Mouse (Mus musculus): ENCODE results near the gene Nrp2. TPM values are rescaled to one million over a fixed set of nuclear protein-coding genes. Genes with fewer than 3 reads are reported as not detected.

Nrp2 gene
- polyA plus RNA-seq, 1 experiment: 32.2 TPM

- TF ChIP-seq EP300 (IDR thresholded peaks at IDR 0.05; ENCODE audit: insufficient read depth, low read depth, low read length): no peak
- no peak for TF ChIP-seq CTCF (IDR thresholded peaks at IDR 0.05; ENCODE audit: low read depth, low read length)
- TF ChIP-seq POLR2A (IDR thresholded peaks at IDR 0.05; ENCODE audit: insufficient read depth, low read length): no peak
- peak overlapping the region; percentile 82; the same call in 1 of the 2 replicates for H3K27ac ChIP-seq (ENCODE audit: insufficient read depth, low read length)
- no peak overlapping the region for H3K9ac ChIP-seq (ENCODE audit: low read depth, poor library complexity, severe bottlenecking)
- H3K36me3 ChIP-seq (ENCODE audit: control insufficient read depth, insufficient read depth, low read length, poor library complexity, severe bottlenecking): no peaks in the 10 kb centered on the region
- no peak overlapping the region for H3K4me3 ChIP-seq (ENCODE audit: low read depth, low read length)
- peaks cover 9% of the 10 kb centered on the region for H3K4me1 ChIP-seq (ENCODE audit: control insufficient read depth, insufficient read depth, low read length)
- H3K27me3 ChIP-seq (ENCODE audit: control insufficient read depth, insufficient read depth, low read length, poor library complexity, severe bottlenecking): no peaks in the 10 kb centered on the region
- no peaks in the 10 kb centered on the region for H3K9me3 ChIP-seq (replicated peaks; ENCODE audit: control insufficient read depth, insufficient read depth, low read length, poor library complexity, severe bottlenecking)
Measured at GRCm38 (mm10) chr1:62770576-62770975, 67.5 kb downstream of the Nrp2 start.

GRCm38 (mm10) chr1:62772391-62772790 is 69.3 kb downstream of the Nrp2 start:
- no peaks in the 10 kb centered on the region for H3K36me3 ChIP-seq (ENCODE audit: control insufficient read depth, insufficient read depth, low read length, poor library complexity, severe bottlenecking)

GRCm38 (mm10) chr1:62773105-62773920 is 70.2 kb downstream of the Nrp2 start:
- TF ChIP-seq POLR2A (IDR thresholded peaks at IDR 0.05; ENCODE audit: insufficient read depth, low read length): no peak
- TF ChIP-seq EP300 (IDR thresholded peaks at IDR 0.05; ENCODE audit: insufficient read depth, low read depth, low read length): no peak
- TF ChIP-seq CTCF (IDR thresholded peaks at IDR 0.05; ENCODE audit: low read depth, low read length): no peak
- Histone ChIP-seq H3K36me3 (ENCODE audit: control insufficient read depth, insufficient read depth, low read length, poor library complexity, severe bottlenecking) (no peaks in the 10 kb centered on the region), H3K9ac (ENCODE audit: low read depth, poor library complexity, severe bottlenecking) (0 out of 2 replicates have a peak overlapping the region, but pooled peaks have one; percentile 43), H3K27ac (ENCODE audit: insufficient read depth, low read length) (peak overlapping the region; percentile 82), H3K27me3 (ENCODE audit: control insufficient read depth, insufficient read depth, low read length, poor library complexity, severe bottlenecking) (no peaks in the 10 kb centered on the region), H3K4me3 (ENCODE audit: low read depth, low read length) (peak overlapping the region; percentile 18; the same call in 1 of the 2 replicates), H3K9me3 (replicated peaks; ENCODE audit: control insufficient read depth, insufficient read depth, low read length, poor library complexity, severe bottlenecking) (no peaks in the 10 kb centered on the region), H3K4me1 (ENCODE audit: control insufficient read depth, insufficient read depth, low read length) (peaks cover 9% of the 10 kb centered on the region)

More at GRCm38 (mm10) chr1:62772391-62772790, 69.3 kb downstream of the Nrp2 start:
- H3K4me1 ChIP-seq (ENCODE audit: control insufficient read depth, insufficient read depth, low read length): peaks cover 7% of the 10 kb centered on the region
- H3K9ac ChIP-seq (ENCODE audit: low read depth, poor library complexity, severe bottlenecking): 0 out of 2 replicates have a peak overlapping the region, but pooled peaks have one; percentile 43
- H3K4me3 ChIP-seq (ENCODE audit: low read depth, low read length): 0 out of 2 replicates have a peak overlapping the region, but pooled peaks have one; percentile 4
- H3K9me3 ChIP-seq (replicated peaks; ENCODE audit: control insufficient read depth, insufficient read depth, low read length, poor library complexity, severe bottlenecking): no peaks in the 10 kb centered on the region
- H3K27ac ChIP-seq (ENCODE audit: insufficient read depth, low read length): peak overlapping the region; percentile 82
- TF ChIP-seq POLR2A (IDR thresholded peaks at IDR 0.05; ENCODE audit: insufficient read depth, low read length) (no peak), EP300 (IDR thresholded peaks at IDR 0.05; ENCODE audit: insufficient read depth, low read depth, low read length) (no peak), CTCF (IDR thresholded peaks at IDR 0.05; ENCODE audit: low read depth, low read length) (no peak)
- no peaks in the 10 kb centered on the region for H3K27me3 ChIP-seq (ENCODE audit: control insufficient read depth, insufficient read depth, low read length, poor library complexity, severe bottlenecking)

GRCm38 (mm10) chr1:62773921-62774191 is 70.8 kb downstream of the Nrp2 start:
- Histone ChIP-seq H3K36me3 (ENCODE audit: control insufficient read depth, insufficient read depth, low read length, poor library complexity, severe bottlenecking) (no peaks in the 10 kb centered on the region), H3K27me3 (ENCODE audit: control insufficient read depth, insufficient read depth, low read length, poor library complexity, severe bottlenecking) (no peaks in the 10 kb centered on the region), H3K9me3 (replicated peaks; ENCODE audit: control insufficient read depth, insufficient read depth, low read length, poor library complexity, severe bottlenecking) (no peaks in the 10 kb centered on the region), H3K4me3 (ENCODE audit: low read depth, low read length) (no peak overlapping the region), H3K4me1 (ENCODE audit: control insufficient read depth, insufficient read depth, low read length) (peaks cover 7% of the 10 kb centered on the region), H3K9ac (ENCODE audit: low read depth, poor library complexity, severe bottlenecking) (0 out of 2 replicates have a peak overlapping the region, but pooled peaks have one; percentile 43), H3K27ac (ENCODE audit: insufficient read depth, low read length) (peak overlapping the region; percentile 82)
- no peak for TF ChIP-seq POLR2A (IDR thresholded peaks at IDR 0.05; ENCODE audit: insufficient read depth, low read length)
- no peak for TF ChIP-seq CTCF (IDR thresholded peaks at IDR 0.05; ENCODE audit: low read depth, low read length)
- 0 out of 2 replicates have a peak, but pooled peaks have one; percentile 55 for TF ChIP-seq EP300 (IDR thresholded peaks at IDR 0.05; ENCODE audit: insufficient read depth, low read depth, low read length)

GRCm38 (mm10) chr1:62774288-62775218 is 71.5 kb downstream of the Nrp2 start:
- Histone ChIP-seq H3K4me3 (ENCODE audit: low read depth, low read length) (no peak overlapping the region), H3K27me3 (ENCODE audit: control insufficient read depth, insufficient read depth, low read length, poor library complexity, severe bottlenecking) (no peaks in the 10 kb centered on the region), H3K9ac (ENCODE audit: low read depth, poor library complexity, severe bottlenecking) (no peak overlapping the region), H3K36me3 (ENCODE audit: control insufficient read depth, insufficient read depth, low read length, poor library complexity, severe bottlenecking) (no peaks in the 10 kb centered on the region), H3K4me1 (ENCODE audit: control insufficient read depth, insufficient read depth, low read length) (peaks cover 6% of the 10 kb centered on the region), H3K9me3 (replicated peaks; ENCODE audit: control insufficient read depth, insufficient read depth, low read length, poor library complexity, severe bottlenecking) (no peaks in the 10 kb centered on the region), H3K27ac (ENCODE audit: insufficient read depth, low read length) (peak overlapping the region; percentile 82)
- TF ChIP-seq CTCF (IDR thresholded peaks at IDR 0.05; ENCODE audit: low read depth, low read length) (peak; percentile 30), POLR2A (IDR thresholded peaks at IDR 0.05; ENCODE audit: insufficient read depth, low read length) (no peak), EP300 (IDR thresholded peaks at IDR 0.05; ENCODE audit: insufficient read depth, low read depth, low read length) (peak; percentile 69)
